Mouse (Mus musculus): Measurements from ENCODE around the gene Tmem132c.

GRCm38 (mm10) chr5:127310318-127311004 lies 68.9 kb downstream of the Tmem132c start:
- TF ChIP-seq POLR2A (IDR thresholded peaks at IDR 0.05; ENCODE audit: borderline replicate concordance, extremely low read depth, insufficient read depth, insufficient read length, poor library complexity, severe bottlenecking) (no peak), CTCF (IDR thresholded peaks at IDR 0.05; ENCODE audit: borderline replicate concordance, extremely low read depth, insufficient read depth, insufficient read length) (no peak)
